Mouse (Mus musculus) kidney, adult 2 months (tissue): ENCODE measurements around the gene Slain2.

Experiments
- CTCF ChIP-seq: fragments of 200-500 bp; conservative IDR thresholded peaks from 2 replicates; pipeline ENCODE4 v1.5.1; 2011; ENCODE audit warnings: low read depth, mild to moderate bottlenecking, control low read depth, low read length, moderate library complexity, mixed read lengths; ENCODE audit not compliant: insufficient read depth, insufficient read length
- POLR2A ChIP-seq: fragments of 200-500 bp; IDR thresholded peaks from one replicate; pipeline ENCODE4 v1.6.1; 2011; ENCODE audit warnings: low read depth, low read length, control low read depth

GRCm38 (mm10) chr5:72909363-72909762, 4.7 kb upstream of the Slain2 start:
- TF ChIP-seq CTCF = no peak
- TF ChIP-seq POLR2A = no peak
